Mouse (Mus musculus) forebrain, embryonic 13.5 days (tissue): ENCODE measurements around the gene Ccdc177. TPM values are rescaled to one million over a fixed set of nuclear protein-coding genes. Genes with fewer than 3 reads are reported as not detected.
A peak's percentile ranks its signal among the peaks of the same experiment; 100 is the strongest.

ENCODE experiments used
- ATAC-seq: fragments of 200-750 bp; cut with Nextera tagmentation; 2 replicates; pipeline ENCODE4 v1.8.0; 2017
- H3K27ac ChIP-seq: fragments of 300-500 bp; sonication (generic); 2 replicates; pipeline ENCODE4 v1.5.1; 2015; ENCODE audit warnings: inconsistent platforms, mild to moderate bottlenecking, moderate library complexity
- H3K27me3 ChIP-seq: fragments of 300-500 bp; sonication (generic); 2 replicates; pipeline ENCODE4 v1.6.1; 2015; ENCODE audit warnings: mild to moderate bottlenecking, inconsistent platforms
- H3K36me3 ChIP-seq: fragments of 300-500 bp; sonication (generic); 2 replicates; pipeline ENCODE4 v1.6.1; 2015; ENCODE audit warnings: mild to moderate bottlenecking, inconsistent platforms; ENCODE audit not compliant: poor library complexity, severe bottlenecking
- H3K4me1 ChIP-seq: fragments of 300-500 bp; sonication (generic); 2 replicates; pipeline ENCODE4 v1.6.1; 2015; ENCODE audit warnings: inconsistent platforms
- H3K4me2 ChIP-seq: fragments of 300-500 bp; sonication (generic); 2 replicates; pipeline ENCODE4 v1.6.1; 2015; ENCODE audit warnings: inconsistent platforms, mild to moderate bottlenecking, moderate library complexity
- H3K4me3 ChIP-seq: fragments of 300-500 bp; sonication (generic); 2 replicates; pipeline ENCODE4 v1.5.1; 2015; ENCODE audit warnings: mild to moderate bottlenecking, inconsistent platforms
- H3K9ac ChIP-seq: fragments of 300-500 bp; sonication (generic); 2 replicates; pipeline ENCODE4 v1.6.1; 2015; ENCODE audit warnings: mild to moderate bottlenecking, inconsistent platforms
- H3K9me3 ChIP-seq: fragments of 300-500 bp; sonication (generic); replicated peaks from 2 replicates; pipeline ENCODE4 v1.6.1; 2016; ENCODE audit warnings: inconsistent platforms
- WGBS: fragments of 180-500 bp; shearing (Covaris S2); methylation state at CpG from one replicate; pipeline ENCODE4 v1.1.7; 2015; 5-methylcytosine and 5-hydroxymethylcytosine counted together
- polyA plus RNA-seq: library from polyadenylated mRNA; unstranded; fragments of >200 nt; fragmentation: Nextera tagmentation; extraction: Ambion mirVana; gene quantifications from 2 replicates; pipeline ENCODE4 v1.2.1, GENCODE M21; 2015

Ccdc177 gene
- polyA plus RNA-seq, 1 experiment from 2014 or later, result 4.6 TPM

DNA sequence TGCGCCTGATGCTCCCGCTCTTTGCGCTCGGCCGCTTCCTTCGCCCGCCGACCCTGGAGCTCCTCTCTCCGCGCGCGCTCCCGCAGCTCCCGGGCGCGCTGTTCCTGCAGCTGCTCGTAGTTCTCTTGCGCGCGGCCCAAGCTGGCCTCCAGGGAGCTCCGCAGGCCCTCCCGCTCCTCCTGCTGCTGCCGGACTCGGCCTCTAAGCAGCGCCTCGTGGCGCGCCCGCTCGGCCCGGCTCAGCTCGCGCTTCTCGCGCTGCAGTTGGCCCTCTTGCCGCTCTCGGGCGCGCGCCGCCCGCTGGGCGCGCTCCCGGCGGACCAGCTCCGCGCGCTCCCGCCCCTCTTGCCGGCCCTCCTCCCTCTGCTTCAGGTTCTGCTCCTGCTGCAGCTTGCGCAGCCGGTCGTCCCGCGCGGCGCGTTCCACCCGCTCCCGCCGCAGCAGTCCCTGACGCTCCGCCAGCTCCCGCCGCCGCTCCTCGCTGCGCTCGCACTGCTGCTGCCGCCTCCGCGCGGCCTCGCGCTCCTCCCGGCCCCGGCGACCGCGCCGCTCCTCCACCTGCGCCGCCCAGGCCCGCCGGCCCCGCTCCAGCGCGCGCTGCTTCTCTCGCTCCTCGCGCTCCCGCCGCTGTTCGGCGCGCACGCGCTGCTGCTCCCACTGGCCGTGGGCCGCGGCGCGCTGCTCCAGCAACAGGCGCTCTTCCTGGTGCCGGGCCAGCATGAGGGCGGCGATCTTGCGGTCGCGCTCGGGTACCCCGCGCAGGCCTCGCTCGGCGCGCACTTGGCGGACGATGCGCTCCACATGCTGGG, 2.5 kb downstream of the Ccdc177 start:
- Histone ChIP-seq H3K9me3 (peaks cover 45% of the 10 kb centered on the region), H3K36me3 (peaks cover 62% of the 10 kb centered on the region), H3K4me1 (peaks cover 16% of the 10 kb centered on the region), H3K9ac (no peak overlapping the region), H3K4me2 (peak overlapping the region; percentile 70), H3K4me3 (peak overlapping the region; percentile 71), H3K27ac (no peak overlapping the region; the same call in 1 of the 2 replicates), H3K27me3 (no peaks in the 10 kb centered on the region)
- 43% methylated on average over 109 of the region's 122 CpGs for WGBS
- ATAC-seq, result no peak

DNA sequence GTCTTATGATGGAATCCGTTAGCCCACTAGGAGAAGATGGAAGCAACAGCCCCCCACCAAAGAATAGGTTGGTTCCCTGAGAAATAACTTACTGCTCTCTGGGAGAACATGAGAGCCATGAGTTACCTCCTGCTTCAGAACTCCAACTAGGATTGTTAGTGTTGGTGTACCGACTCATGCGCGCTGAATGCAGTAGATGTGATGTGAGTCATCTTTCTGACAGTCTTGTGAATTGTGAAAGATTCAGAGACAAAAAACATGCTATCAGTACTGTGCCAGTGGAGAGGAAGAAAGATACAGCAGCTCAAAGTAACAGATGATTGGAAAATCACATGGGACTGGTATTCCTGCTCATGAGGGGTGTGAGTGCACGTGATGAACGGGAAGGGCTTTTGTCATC, 8.9 kb downstream of the Ccdc177 start:
- Histone ChIP-seq H3K27ac (no peak overlapping the region), H3K4me2 (no peak overlapping the region), H3K4me3 (no peak overlapping the region), H3K9ac (no peak overlapping the region), H3K27me3 (no peaks in the 10 kb centered on the region), H3K9me3 (peaks cover 18% of the 10 kb centered on the region), H3K4me1 (peaks cover 5% of the 10 kb centered on the region), H3K36me3 (peaks cover 43% of the 10 kb centered on the region)
- no peak for ATAC-seq
- WGBS, result 96% methylated on average over 6 of the region's 6 CpGs

DNA sequence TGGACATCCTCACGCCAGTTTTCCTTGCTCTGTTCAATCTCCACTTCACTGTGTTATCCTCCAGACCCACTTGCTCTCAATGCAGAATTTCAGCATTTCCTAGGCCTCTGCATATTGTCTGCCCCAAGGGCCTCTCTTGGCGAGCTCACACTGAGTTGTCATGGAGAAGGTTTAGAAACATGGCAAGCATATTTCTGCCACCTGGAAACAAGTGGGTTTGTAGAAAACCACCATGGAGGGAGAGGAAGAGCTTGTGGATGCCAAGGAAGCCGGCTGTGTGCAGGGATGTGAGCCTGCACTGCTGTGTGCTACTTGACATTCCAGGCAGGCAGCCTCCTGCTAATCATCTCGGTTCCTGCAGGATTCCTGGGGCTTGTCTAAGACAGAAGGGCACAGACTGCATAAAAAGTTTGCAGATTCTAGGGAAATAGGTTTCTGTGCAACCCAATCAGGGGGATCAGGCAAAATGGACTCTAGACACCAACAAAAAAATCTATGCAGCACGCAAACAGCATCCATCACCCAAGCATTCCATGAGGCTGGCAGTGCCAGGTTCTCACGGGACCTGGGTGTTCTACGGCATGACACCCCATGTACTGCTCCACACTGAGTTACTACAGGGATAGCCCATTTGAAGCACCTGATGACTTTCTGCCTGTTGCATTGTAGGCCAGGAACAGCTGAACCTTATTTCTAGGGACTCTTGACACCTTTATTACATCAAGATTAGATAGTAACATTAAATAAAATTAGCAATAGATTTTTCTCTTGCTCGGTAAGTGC, 14.3 kb downstream of the Ccdc177 start:
- Histone ChIP-seq H3K4me3 (no peak overlapping the region), H3K36me3 (no peaks in the 10 kb centered on the region), H3K9me3 (no peaks in the 10 kb centered on the region), H3K9ac (no peak overlapping the region), H3K4me1 (peaks cover 16% of the 10 kb centered on the region), H3K27ac (peak overlapping the region; percentile 76), H3K4me2 (no peak overlapping the region), H3K27me3 (no peaks in the 10 kb centered on the region)
- peak; percentile 83 for ATAC-seq
- 45% methylated on average over 8 of the region's 8 CpGs for WGBS

DNA sequence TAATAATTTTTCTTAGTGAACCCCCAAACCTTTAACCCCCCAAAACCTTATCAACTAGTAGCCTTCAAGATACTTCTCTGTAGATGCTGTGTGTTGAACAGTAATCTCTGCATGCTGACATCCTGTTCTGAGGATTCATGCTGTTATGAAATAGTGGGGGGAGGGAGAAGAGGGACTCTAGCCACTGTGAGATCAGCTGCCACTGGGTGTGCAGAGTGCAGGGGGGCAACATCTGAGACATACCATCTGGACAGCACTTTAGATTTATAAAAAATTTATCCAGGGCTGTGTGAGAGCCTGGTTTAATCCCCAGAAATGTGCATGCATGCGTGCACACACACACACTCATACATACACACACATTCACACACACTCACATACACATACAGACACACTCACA, 15.9 kb downstream of the Ccdc177 start:
- no peaks in the 10 kb centered on the region for H3K36me3 ChIP-seq
- 93% methylated on average over 1 of the region's 1 CpGs for WGBS

DNA sequence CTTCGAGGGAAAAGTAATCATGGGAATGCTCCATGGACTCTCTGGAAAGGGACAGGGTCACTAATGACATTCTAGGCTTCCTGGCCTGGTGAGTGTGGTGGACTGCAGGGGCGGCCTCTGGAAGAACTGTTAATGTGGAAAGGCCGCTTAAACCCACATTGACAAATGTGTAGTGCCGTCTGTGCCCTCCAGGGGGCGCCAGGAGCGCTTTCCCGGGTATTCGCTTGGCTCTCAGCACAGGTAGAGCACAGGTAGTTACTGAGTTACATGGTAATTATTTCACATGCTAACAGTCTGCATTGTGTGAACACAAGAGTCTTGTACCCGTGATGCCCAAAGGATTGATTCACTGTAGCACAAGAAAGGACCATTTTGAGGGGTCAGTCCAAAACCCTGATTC, 21.0 kb downstream of the Ccdc177 start:
- no peak overlapping the region for H3K4me2 ChIP-seq
- no peak overlapping the region for H3K9ac ChIP-seq
- no peaks in the 10 kb centered on the region for H3K27me3 ChIP-seq
- no peak overlapping the region for H3K4me3 ChIP-seq
- H3K27ac ChIP-seq, result no peak overlapping the region
- ATAC-seq, result no peak
- WGBS, result 44% methylated on average over 9 of the region's 9 CpGs
- peaks cover 32% of the 10 kb centered on the region for H3K4me1 ChIP-seq
- H3K36me3 ChIP-seq, result no peaks in the 10 kb centered on the region
- no peaks in the 10 kb centered on the region for H3K9me3 ChIP-seq

More for the DNA sequence above, 15.9 kb downstream of the Ccdc177 start:
- Histone ChIP-seq H3K4me1 (peaks cover 16% of the 10 kb centered on the region), H3K4me3 (no peak overlapping the region), H3K4me2 (no peak overlapping the region), H3K9ac (no peak overlapping the region), H3K27ac (no peak overlapping the region), H3K27me3 (no peaks in the 10 kb centered on the region), H3K9me3 (no peaks in the 10 kb centered on the region)
- no peak for ATAC-seq

DNA sequence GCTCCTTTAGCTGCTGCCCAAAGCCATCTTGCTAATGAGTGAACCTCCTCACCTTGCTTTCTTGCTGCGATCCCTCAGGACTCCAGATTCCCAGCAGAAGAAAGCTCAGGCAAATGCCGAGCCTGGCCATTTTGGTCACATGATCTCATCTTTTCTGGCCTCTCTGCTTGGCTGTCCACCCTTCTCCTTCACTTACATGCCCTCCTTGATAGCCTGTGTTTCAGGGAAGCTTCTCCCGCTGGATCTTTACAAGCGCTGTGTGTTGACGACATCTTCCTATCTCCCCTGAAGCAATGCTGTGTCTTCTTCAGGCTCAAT, 23.2 kb downstream of the Ccdc177 start:
- Histone ChIP-seq H3K36me3 (no peaks in the 10 kb centered on the region), H3K4me3 (no peak overlapping the region), H3K4me1 (peaks cover 34% of the 10 kb centered on the region), H3K27me3 (no peaks in the 10 kb centered on the region), H3K4me2 (peak overlapping the region; percentile 49), H3K9me3 (no peaks in the 10 kb centered on the region), H3K27ac (peak overlapping the region; percentile 96), H3K9ac (peak overlapping the region; percentile 47; the same call in 1 of the 2 replicates)
- 68% methylated on average over 5 of the region's 5 CpGs for WGBS
- no peak for ATAC-seq

DNA sequence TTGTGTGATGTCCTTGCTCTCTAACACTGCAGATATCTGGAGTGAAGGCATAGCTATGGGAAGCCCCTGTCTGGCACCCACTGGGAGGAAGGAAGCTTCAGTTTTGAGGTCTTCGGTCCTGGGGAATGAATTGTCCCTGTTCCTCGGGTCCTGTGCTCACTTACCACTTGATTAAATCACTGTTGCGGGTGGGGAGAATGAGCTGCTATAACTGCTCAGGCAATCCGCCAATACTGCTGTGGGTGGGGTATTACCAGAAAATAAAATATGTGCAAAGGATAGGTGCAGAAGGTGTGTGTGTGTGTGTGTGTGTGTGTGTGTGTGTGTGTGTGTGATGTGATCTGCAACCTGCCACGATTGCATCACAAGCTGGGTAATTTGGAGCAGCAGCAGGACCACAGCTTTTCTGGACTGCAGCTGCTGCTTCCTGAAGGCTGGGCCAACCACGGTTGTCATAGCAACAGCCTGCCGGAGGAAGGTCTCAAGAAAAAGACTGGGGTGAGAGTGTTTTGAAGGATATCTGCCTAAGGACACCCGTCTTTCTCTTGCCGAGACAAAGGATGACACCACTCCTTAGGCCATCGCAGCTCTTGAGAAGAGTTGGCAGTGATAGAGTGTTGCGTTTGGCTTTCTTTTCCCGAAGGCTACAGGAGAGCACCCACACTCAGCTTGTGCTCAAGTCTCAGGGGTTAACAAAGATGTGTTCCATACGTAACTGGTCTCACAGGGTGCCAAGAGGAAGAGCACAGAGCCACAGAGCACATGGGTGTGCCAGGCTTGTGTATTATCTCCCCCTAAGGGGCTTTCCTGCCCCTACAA, 23.8 kb downstream of the Ccdc177 start:
- Histone ChIP-seq H3K36me3 (no peaks in the 10 kb centered on the region), H3K4me2 (peak overlapping the region; percentile 49), H3K4me3 (no peak overlapping the region), H3K9ac (peak overlapping the region; percentile 51), H3K4me1 (peaks cover 34% of the 10 kb centered on the region), H3K27me3 (no peaks in the 10 kb centered on the region), H3K9me3 (no peaks in the 10 kb centered on the region), H3K27ac (peak overlapping the region; percentile 96)
- ATAC-seq, result peak; percentile 86
- 8% methylated on average over 13 of the region's 13 CpGs for WGBS

DNA sequence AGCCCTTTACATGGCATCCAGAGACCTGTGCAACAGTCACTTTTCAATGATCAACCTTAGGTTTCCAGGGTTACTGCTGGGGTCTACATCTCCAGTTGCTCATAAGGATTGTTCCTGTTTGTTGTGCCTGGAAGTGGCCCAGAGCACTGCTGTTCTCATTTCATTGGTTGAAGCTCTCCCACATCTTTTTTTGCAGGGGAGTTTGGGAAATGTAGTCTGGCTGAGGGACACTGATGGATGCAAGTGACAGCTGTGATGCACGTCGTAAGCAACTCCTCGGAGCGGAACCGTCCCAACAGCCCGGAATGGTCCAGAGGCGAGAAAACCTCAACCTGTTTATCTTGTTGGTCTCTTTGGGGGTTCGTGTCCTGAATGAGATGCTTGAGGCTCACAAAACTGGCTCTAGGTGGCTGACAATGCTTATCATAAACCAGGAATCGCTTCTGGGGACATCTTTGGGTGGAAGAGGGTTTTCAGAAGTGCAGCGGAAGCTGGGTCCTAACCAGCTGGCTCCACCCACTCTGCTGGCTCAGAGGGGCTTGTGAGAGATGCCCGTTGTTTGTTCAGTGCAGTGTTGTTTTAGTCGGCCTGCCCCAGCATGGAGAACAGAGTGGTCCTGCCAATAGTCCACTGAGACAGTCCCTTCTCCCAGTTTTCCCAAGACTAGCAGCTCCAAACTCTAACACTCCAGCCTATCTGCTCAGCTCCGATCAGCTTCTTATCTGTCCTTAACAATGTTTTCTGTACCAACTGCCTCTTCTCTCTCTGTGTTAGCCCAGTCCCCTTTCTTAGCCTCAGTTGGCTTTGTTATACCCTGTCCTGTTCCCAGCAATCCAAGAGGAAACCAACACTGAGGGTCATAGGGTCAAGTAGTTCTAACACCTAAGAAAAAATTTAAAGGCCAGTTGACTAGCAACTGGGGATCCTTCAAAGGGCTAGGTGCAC, 25.7 kb downstream of the Ccdc177 start:
- no peak for ATAC-seq
- H3K4me2 ChIP-seq, result no peak overlapping the region
- 61% methylated on average over 13 of the region's 13 CpGs for WGBS
- H3K27me3 ChIP-seq, result no peaks in the 10 kb centered on the region
- peaks cover 34% of the 10 kb centered on the region for H3K4me1 ChIP-seq
- no peak overlapping the region for H3K27ac ChIP-seq
- no peaks in the 10 kb centered on the region for H3K36me3 ChIP-seq
- no peaks in the 10 kb centered on the region for H3K9me3 ChIP-seq
- no peak overlapping the region for H3K4me3 ChIP-seq
- no peak overlapping the region for H3K9ac ChIP-seq

DNA sequence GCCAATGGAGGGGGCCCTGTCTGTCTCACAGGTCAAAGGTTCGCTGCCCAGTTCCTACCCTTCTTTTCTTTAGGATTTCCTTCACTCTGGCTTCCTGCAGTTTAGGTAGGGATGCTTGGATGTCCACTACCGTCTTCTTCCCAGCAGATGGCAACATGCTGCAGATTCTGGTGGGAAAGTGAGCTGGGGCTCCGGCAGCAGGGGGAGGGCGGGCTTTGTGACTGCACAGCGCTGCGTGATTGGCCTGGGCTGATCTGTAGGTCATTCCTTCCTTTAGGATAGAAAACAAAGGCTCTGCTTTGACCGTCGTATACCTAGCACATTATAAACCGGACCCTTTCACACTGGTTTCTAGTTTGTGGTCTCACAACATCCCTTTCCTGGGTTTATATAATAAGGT, 29.9 kb downstream of the Ccdc177 start:
- Histone ChIP-seq H3K4me3 (no peak overlapping the region), H3K9ac (no peak overlapping the region), H3K27me3 (0 out of 2 replicates have a peak, but pooled peaks cover 3% of the 10 kb centered on the region), H3K4me2 (peak overlapping the region; percentile 24), H3K27ac (peak overlapping the region; percentile 31), H3K9me3 (no peaks in the 10 kb centered on the region), H3K4me1 (peaks cover 13% of the 10 kb centered on the region), H3K36me3 (no peaks in the 10 kb centered on the region)
- WGBS, result 6% methylated on average over 9 of the region's 9 CpGs
- ATAC-seq, result peak; percentile 86

DNA sequence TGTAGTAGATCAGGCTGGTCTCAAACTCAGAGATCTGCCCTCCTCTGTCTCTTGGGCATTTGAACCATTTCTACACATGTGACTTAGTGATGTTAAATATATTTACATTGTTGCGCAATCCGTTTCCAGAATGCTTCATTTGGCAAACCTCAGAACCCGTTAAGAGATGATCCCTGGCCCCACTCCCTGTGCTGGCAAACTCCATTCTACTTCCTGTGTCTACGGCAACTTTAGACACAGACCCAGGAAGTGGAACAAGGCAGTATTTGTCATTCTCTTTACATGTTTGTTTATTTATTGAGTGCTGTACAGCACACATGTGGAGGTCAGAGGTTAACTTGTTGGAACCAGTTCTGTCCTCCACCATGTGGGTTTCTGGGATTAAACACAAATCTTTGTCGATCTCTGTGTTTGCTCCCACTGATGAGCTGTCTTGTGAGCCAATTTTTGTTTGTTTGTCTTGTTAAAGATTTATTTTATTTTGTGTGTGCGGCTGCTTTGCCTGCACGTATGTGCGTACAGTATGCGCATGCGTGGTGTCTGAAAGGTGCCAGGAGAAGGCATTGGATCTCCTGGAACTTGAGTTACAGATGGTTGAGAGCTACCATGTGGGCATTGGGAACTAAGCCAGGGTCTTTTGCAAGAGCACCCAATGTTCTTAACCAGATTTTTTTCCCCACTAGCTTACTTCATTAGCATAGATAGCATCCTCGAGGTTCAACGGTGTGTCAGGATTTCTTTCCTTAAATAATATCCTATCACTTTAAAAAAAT, 30.5 kb downstream of the Ccdc177 start:
- peak; percentile 16 for ATAC-seq
- H3K4me1 ChIP-seq, result peaks cover 7% of the 10 kb centered on the region
- no peak overlapping the region for H3K4me2 ChIP-seq
- H3K27ac ChIP-seq, result no peak overlapping the region
- 0 out of 2 replicates have a peak, but pooled peaks cover 3% of the 10 kb centered on the region for H3K27me3 ChIP-seq
- 83% methylated on average over 12 of the region's 12 CpGs for WGBS
- no peak overlapping the region for H3K9ac ChIP-seq
- no peaks in the 10 kb centered on the region for H3K9me3 ChIP-seq
- H3K4me3 ChIP-seq, result no peak overlapping the region
- H3K36me3 ChIP-seq, result no peaks in the 10 kb centered on the region
